Mouse (Mus musculus) cerebellum, adult 2 months (tissue): Measurements from ENCODE around the gene 1700029P11Rik.

Experiments
- CTCF ChIP-seq: fragments of 200-500 bp; IDR thresholded peaks from 2 replicates; pipeline ENCODE4 v1.5.1; 2011; ENCODE audit warnings: low read depth, mild to moderate bottlenecking, control low read depth, low read length, moderate library complexity, borderline replicate concordance; ENCODE audit not compliant: insufficient read depth
- POLR2A ChIP-seq: fragments of 200-500 bp; IDR thresholded peaks from 2 replicates; pipeline ENCODE4 v1.6.1; 2011; ENCODE audit warnings: low read length, control low read depth, borderline replicate concordance; ENCODE audit not compliant: insufficient read depth

DNA sequence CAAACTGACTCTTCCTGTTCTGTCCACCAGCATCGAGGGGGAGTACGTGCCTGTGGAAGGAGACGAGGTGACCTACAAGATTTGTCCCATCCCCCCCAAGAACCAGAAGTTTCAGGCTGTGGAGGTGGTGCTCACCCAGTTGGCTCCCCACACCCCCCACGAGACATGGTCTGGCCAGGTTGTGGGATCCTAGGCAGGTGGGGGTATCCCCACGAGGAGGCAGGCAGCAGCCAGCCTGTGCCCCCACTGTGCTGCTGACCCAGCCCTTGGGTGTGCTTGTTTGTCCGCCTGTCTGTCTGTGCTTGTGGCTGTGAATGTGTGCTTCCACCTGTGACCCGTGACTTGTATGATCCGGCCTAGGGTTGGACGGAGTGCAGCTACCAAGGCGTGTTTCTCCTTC, 31.3 kb upstream of the 1700029P11Rik start:
- TF ChIP-seq CTCF (no peak), POLR2A (no peak)
